Mouse (Mus musculus) CH12.LX (cell line): ENCODE measurements around the gene Ackr1.

Experiments used
- CHD2 ChIP-seq: IDR thresholded peaks from 2 replicates; pipeline ENCODE4 v1.6.1; 2011; ENCODE audit warnings: low read length, improper control_type of control experiment
- CTCF ChIP-seq, 2 experiments: IDR thresholded peaks in 1 of 2; conservative IDR thresholded peaks in 1 of 2; 2 replicates each; pipeline ENCODE4 v1.5.1; 2011 to 2012; ENCODE audit warnings: low read depth in 2 of 2, low read length in 2 of 2, improper control_type of control experiment in 1 of 2, inconsistent platforms in 1 of 2, mild to moderate bottlenecking in 1 of 2, moderate library complexity in 1 of 2
- EP300 ChIP-seq: IDR thresholded peaks from 2 replicates; pipeline ENCODE4 v1.6.1; 2011; ENCODE audit warnings: low read length, improper control_type of control experiment
- HCFC1 ChIP-seq: IDR thresholded peaks from 2 replicates; pipeline ENCODE4 v1.6.1; 2012; ENCODE audit warnings: low read depth, mild to moderate bottlenecking, inconsistent platforms, low read length, improper control_type of control experiment
- KAT2A ChIP-seq: IDR thresholded peaks from 2 replicates; pipeline ENCODE4 v1.6.1; 2012; ENCODE audit warnings: low read length, improper control_type of control experiment, inconsistent platforms; ENCODE audit not compliant: insufficient replicate concordance
- POLR2A ChIP-seq: IDR thresholded peaks from 2 replicates; pipeline ENCODE4 v1.6.1; 2011; ENCODE audit warnings: low read depth, mild to moderate bottlenecking, improper control_type of control experiment, low read length

- TF ChIP-seq CTCF (conservative IDR thresholded peaks at IDR 0.05 in 1 of 2, IDR thresholded peaks at IDR 0.05 in 1 of 2; ENCODE audit: low read depth in 2 of 2, low read length in 2 of 2): no peak
- no peak for TF ChIP-seq POLR2A
- TF ChIP-seq EP300: no peak
- no peak for TF ChIP-seq HCFC1
- no peak for TF ChIP-seq CHD2
- TF ChIP-seq KAT2A: no peak
These were observed 21.7 kb upstream of the Ackr1 start for GRCm38 (mm10) chr1:173355107-173355846.
